Mouse (Mus musculus) myocyte (in vitro differentiated cells): Measurements from ENCODE around the gene Eftud2. TPM values are rescaled to one million over a fixed set of nuclear protein-coding genes. Genes with fewer than 3 reads are reported as not detected.

ENCODE experiments used
- H3K27me3 ChIP-seq: one replicate; pipeline ENCODE4 v1.6.1; 2011; ENCODE audit not compliant: control insufficient read depth, insufficient read depth, insufficient read length
- H3K36me3 ChIP-seq: one replicate; pipeline ENCODE4 v1.6.1; 2011; ENCODE audit not compliant: control insufficient read depth, insufficient read depth
- H3K4me2 ChIP-seq: one replicate; pipeline ENCODE4 v1.6.1; 2011; ENCODE audit warnings: low read depth, control low read depth
- H3K4me3 ChIP-seq: one replicate; pipeline ENCODE4 v1.5.1; 2011; ENCODE audit warnings: mild to moderate bottlenecking, control low read depth, moderate library complexity
- H3K79me2 ChIP-seq: one replicate; pipeline ENCODE4 v1.6.1; 2011; ENCODE audit not compliant: control insufficient read depth, insufficient read depth
- H3ac ChIP-seq: one replicate; pipeline ENCODE4 v1.6.1; 2011; ENCODE audit not compliant: control insufficient read depth, insufficient read length
- CEBPB ChIP-seq: IDR thresholded peaks from 2 replicates; pipeline ENCODE4 v1.6.1; 2011; ENCODE audit warnings: mild to moderate bottlenecking, moderate library complexity; ENCODE audit not compliant: poor library complexity, insufficient read depth, severe bottlenecking
- E2F4 ChIP-seq: IDR thresholded peaks from one replicate; pipeline ENCODE4 v1.6.1; 2011; ENCODE audit warnings: mild to moderate bottlenecking, control low read depth, moderate library complexity; ENCODE audit not compliant: insufficient read depth
- MAX ChIP-seq: IDR thresholded peaks from one replicate; pipeline ENCODE4 v1.6.1; 2011; ENCODE audit warnings: low read depth, mild to moderate bottlenecking, control low read depth
- MYOD1 ChIP-seq, 3 experiments: IDR thresholded peaks; one replicate each; pipeline ENCODE4 v1.6.1; 2011; ENCODE audit warnings: control low read depth in 2 of 3, low read depth in 2 of 3, mild to moderate bottlenecking in 2 of 3, moderate library complexity in 1 of 3; ENCODE audit not compliant: insufficient read length in 2 of 3, control insufficient read depth in 1 of 3
- MYOG ChIP-seq, 3 experiments: IDR thresholded peaks; one replicate each; pipeline ENCODE4 v1.6.1; 2011; ENCODE audit warnings: control low read depth in 2 of 3, low read depth in 2 of 3, mild to moderate bottlenecking in 2 of 3; ENCODE audit not compliant: insufficient read length in 2 of 3, control insufficient read depth in 1 of 3, insufficient read depth in 1 of 3
- POLR2A ChIP-seq: IDR thresholded peaks from one replicate; pipeline ENCODE4 v1.6.1; 2011; ENCODE audit warnings: low read depth, mild to moderate bottlenecking, control low read depth, moderate library complexity; ENCODE audit not compliant: insufficient read length
- POLR2AphosphoS2 ChIP-seq: IDR thresholded peaks from one replicate; pipeline ENCODE4 v1.6.1; 2011; ENCODE audit warnings: low read depth, control low read depth; ENCODE audit not compliant: insufficient read length
- REST ChIP-seq: IDR thresholded peaks from one replicate; pipeline ENCODE4 v1.6.1; 2011; ENCODE audit warnings: mild to moderate bottlenecking, control low read depth, moderate library complexity; ENCODE audit not compliant: insufficient read depth, insufficient read length
- SRF ChIP-seq: IDR thresholded peaks from one replicate; pipeline ENCODE4 v1.6.1; 2011; ENCODE audit warnings: low read depth; ENCODE audit not compliant: control insufficient read depth, insufficient read length
- TCF12 ChIP-seq: IDR thresholded peaks from one replicate; pipeline ENCODE4 v1.6.1; 2011; ENCODE audit warnings: mild to moderate bottlenecking, control low read depth; ENCODE audit not compliant: poor library complexity, insufficient read depth, severe bottlenecking
- TCF3 ChIP-seq: IDR thresholded peaks from one replicate; pipeline ENCODE4 v1.6.1; 2011; ENCODE audit warnings: low read depth, control low read depth; ENCODE audit not compliant: insufficient read length
- USF1 ChIP-seq: IDR thresholded peaks from one replicate; pipeline ENCODE4 v1.6.1; 2011; ENCODE audit warnings: low read depth, mild to moderate bottlenecking, control low read depth, moderate library complexity
- polyA plus RNA-seq: library from polyadenylated mRNA; unstranded; fragments of >200 nt; fragmentation: generic; extraction: Trizol; gene quantifications from one replicate; pipeline ENCODE4 v1.2.1, GENCODE M21; 2012; ENCODE audit warnings: missing spikeins

Gene Eftud2
- polyA plus RNA-seq, 1 experiment: 104 TPM

DNA sequence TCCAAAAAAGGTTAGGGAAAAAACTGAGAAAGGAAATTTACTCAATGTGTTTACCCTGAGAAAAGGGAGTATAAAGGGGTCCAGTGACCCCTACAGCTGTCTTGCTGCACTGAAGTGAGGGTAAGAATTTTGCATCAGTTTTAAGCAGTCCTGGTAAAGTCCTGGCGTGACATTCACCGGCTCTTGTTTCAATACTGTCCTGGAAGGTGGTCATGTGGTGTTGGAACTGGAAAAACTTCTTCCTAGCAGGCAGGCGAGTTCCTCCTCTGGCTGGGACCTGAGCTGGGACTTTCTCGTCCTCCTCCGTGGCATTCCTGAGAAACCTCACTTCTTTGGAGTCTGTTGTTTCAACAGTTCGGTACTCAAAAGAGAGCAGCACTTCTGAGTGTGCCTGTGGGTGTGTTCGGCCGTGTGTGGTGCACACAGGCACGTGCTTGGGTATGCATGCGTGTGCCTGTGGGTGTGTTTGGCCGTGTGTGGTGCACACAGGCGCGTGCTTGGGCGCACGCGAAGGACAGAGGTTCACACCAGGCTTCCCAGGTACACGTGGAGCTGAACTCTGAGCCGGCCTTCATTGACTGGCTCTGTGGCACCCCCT lies 48.0 kb downstream of the Eftud2 start:
- no peak overlapping the region for H3K4me3 ChIP-seq

DNA sequence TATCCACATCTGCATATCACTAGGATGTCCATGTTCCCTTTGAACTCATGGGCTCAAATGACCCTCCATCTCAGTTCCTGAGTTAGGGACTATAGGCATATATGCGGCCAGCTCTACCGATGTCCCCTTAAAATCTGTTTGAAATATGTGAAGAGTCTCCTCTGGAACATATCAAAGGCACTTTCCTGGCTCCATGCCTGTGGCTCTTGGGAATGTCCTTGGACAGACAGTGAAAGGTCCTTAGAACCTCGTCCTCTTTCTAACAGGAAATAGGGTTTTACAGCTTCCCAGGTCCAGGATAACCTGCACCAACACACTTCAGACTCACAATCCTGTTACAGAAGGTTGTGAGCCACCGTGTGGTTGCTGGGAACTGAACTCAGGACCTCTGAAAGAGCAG lies 50.5 kb downstream of the Eftud2 start:
- H3K27me3 ChIP-seq: peaks cover 5% of the 10 kb centered on the region
- no peak overlapping the region for H3K4me2 ChIP-seq
- no peak for TF ChIP-seq TCF3
- H3K79me2 ChIP-seq: no peaks in the 10 kb centered on the region
- H3K36me3 ChIP-seq: no peaks in the 10 kb centered on the region
- H3ac ChIP-seq: no peak overlapping the region
- H3K4me3 ChIP-seq: no peak overlapping the region

More for the DNA sequence above, 48.0 kb downstream of the Eftud2 start:
- Histone ChIP-seq H3K27me3 (no peaks in the 10 kb centered on the region), H3ac (no peak overlapping the region), H3K79me2 (no peaks in the 10 kb centered on the region), H3K4me2 (no peak overlapping the region), H3K36me3 (no peaks in the 10 kb centered on the region)
- TF ChIP-seq USF1 (no peak), TCF3 (no peak), POLR2A (no peak), E2F4 (no peak), REST (no peak), POLR2AphosphoS2 (no peak), MAX (no peak), SRF (no peak), MYOD1 (IDR thresholded peaks at IDR 0.05; ENCODE audit: control insufficient read depth in 1 of 3, insufficient read length in 2 of 3, low read depth in 2 of 3) (no peak), TCF12 (no peak), CEBPB (no peak), MYOG (IDR thresholded peaks at IDR 0.05; ENCODE audit: control insufficient read depth in 1 of 3, insufficient read depth in 1 of 3, insufficient read length in 2 of 3, low read depth in 2 of 3) (no peak)

DNA sequence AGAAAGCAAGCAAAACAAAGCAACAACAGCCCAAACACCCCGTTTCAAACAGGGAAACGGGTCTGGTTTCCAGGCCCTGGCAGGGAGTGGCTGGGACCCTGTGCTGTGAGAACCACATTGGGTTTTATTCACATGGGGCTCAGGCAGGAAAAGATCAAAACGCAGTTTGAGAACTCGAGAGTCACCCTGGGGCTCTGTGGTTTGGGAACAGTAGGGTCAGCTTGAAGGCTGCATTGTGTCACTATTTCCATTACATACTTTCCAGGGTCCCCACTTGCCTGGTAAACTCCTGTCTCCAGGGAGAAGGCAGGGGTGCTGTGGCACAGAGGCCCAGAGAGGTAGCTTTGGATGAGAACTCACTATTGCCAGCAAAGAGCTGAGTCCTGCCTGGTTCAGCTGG lies 53.7 kb downstream of the Eftud2 start:
- peaks cover 14% of the 10 kb centered on the region for H3K27me3 ChIP-seq
- TF ChIP-seq POLR2AphosphoS2 (no peak), E2F4 (no peak), MAX (no peak), MYOG (IDR thresholded peaks at IDR 0.05; ENCODE audit: control insufficient read depth in 1 of 3, insufficient read depth in 1 of 3, insufficient read length in 2 of 3, low read depth in 2 of 3) (no peak), TCF12 (no peak)
- H3K79me2 ChIP-seq: no peaks in the 10 kb centered on the region

DNA sequence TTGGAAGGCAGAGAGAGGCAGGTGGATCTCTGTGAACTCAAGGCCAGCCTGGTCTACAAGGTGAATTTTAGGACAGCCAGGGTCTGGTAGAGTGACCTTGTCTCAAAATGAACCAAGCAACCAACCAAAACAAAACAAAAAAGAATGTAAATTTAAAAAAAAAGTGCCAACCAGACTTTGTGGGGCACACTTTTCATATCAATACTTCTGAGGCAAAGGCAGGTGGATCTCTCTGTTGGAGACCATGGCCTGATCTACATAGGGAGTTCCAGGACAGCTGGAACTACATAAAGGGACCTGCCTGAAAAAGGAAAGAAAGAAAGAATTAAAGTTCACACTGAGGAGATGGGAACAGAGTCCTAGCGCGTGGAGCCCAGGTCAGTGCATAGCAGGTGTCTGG lies 54.3 kb downstream of the Eftud2 start:
- Histone ChIP-seq H3ac (no peak overlapping the region), H3K27me3 (peaks cover 16% of the 10 kb centered on the region), H3K79me2 (no peaks in the 10 kb centered on the region), H3K36me3 (no peaks in the 10 kb centered on the region), H3K4me2 (no peak overlapping the region), H3K4me3 (no peak overlapping the region)
- TF ChIP-seq TCF3 (no peak), REST (no peak), TCF12 (no peak), USF1 (no peak), CEBPB (no peak), MYOG (IDR thresholded peaks at IDR 0.05; ENCODE audit: control insufficient read depth in 1 of 3, insufficient read depth in 1 of 3, insufficient read length in 2 of 3, low read depth in 2 of 3) (no peak), POLR2A (no peak), POLR2AphosphoS2 (no peak), E2F4 (no peak)

More for the DNA sequence above, 53.7 kb downstream of the Eftud2 start:
- no peak overlapping the region for H3K4me2 ChIP-seq
- H3K36me3 ChIP-seq: no peaks in the 10 kb centered on the region
- no peak overlapping the region for H3K4me3 ChIP-seq
- no peak overlapping the region for H3ac ChIP-seq

DNA sequence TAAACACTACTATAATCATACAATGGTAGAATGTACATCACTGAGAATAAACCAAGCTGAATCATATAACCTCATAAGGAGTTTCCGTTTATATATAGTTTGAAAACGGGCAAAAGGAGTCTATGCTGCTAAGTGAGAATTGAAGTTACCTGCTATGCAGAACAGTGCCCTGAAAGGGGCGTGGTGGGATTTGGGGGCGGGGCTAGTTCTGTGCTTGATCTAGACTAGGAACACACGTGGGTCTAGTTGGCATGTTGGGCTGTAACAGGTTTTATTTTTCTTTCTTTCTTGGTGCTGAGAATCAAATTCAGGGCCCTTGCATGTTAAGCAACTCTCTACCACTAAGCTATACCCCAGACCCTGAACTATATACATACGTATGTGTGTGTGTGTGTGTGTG lies 59.6 kb downstream of the Eftud2 start:
- H3K27me3 ChIP-seq: peaks cover 16% of the 10 kb centered on the region
- TF ChIP-seq E2F4: no peak
- TF ChIP-seq USF1: no peak
- no peak for TF ChIP-seq MYOD1 (IDR thresholded peaks at IDR 0.05; ENCODE audit: control insufficient read depth in 1 of 3, insufficient read length in 2 of 3, low read depth in 2 of 3)
- TF ChIP-seq MAX: no peak
- no peak for TF ChIP-seq TCF3
- TF ChIP-seq TCF12: no peak
- no peak for TF ChIP-seq SRF
- TF ChIP-seq REST: no peak
- TF ChIP-seq MYOG (IDR thresholded peaks at IDR 0.05; ENCODE audit: control insufficient read depth in 1 of 3, insufficient read depth in 1 of 3, insufficient read length in 2 of 3, low read depth in 2 of 3): no peak
- TF ChIP-seq POLR2A: no peak
- no peak for TF ChIP-seq POLR2AphosphoS2
- no peak for TF ChIP-seq CEBPB

More for the DNA sequence above, 59.6 kb downstream of the Eftud2 start:
- Histone ChIP-seq H3K4me3 (no peak overlapping the region), H3ac (no peak overlapping the region), H3K4me2 (no peak overlapping the region), H3K79me2 (peaks cover 18% of the 10 kb centered on the region), H3K36me3 (no peaks in the 10 kb centered on the region)
